Mouse (Mus musculus) ES-Bruce4 (cell line): Measurements from ENCODE around the gene Uap1. TPM values are rescaled to one million over a fixed set of nuclear protein-coding genes. Genes with fewer than 3 reads are reported as not detected.
"Not testable (repeated sequence)": the region's sequence is repeated elsewhere in the genome, so short reads cannot be mapped to it uniquely, and the experiment has no call there.

Experiments used
- H3K27ac ChIP-seq: 2 replicates; pipeline ENCODE4 v1.5.1; 2012; ENCODE audit warnings: low read length, inconsistent platforms; ENCODE audit not compliant: insufficient read depth
- H3K27me3 ChIP-seq: 2 replicates; pipeline ENCODE4 v1.6.1; 2012; ENCODE audit warnings: mild to moderate bottlenecking, low read length, inconsistent platforms; ENCODE audit not compliant: control insufficient read depth, poor library complexity, insufficient read depth, severe bottlenecking
- H3K36me3 ChIP-seq: 2 replicates; pipeline ENCODE4 v1.6.1; 2012; ENCODE audit warnings: inconsistent platforms, mild to moderate bottlenecking, low read length, moderate library complexity; ENCODE audit not compliant: control insufficient read depth, poor library complexity, insufficient read depth, severe bottlenecking
- H3K4me1 ChIP-seq: one replicate; pipeline ENCODE4 v1.8.1; 2011; ENCODE audit warnings: low read length; ENCODE audit not compliant: control insufficient read depth, insufficient read depth
- H3K4me3 ChIP-seq: 2 replicates; pipeline ENCODE4 v1.5.1; 2011; ENCODE audit warnings: low read depth, mild to moderate bottlenecking, low read length
- H3K9ac ChIP-seq: 2 replicates; pipeline ENCODE4 v1.6.1; 2012; ENCODE audit warnings: low read depth, mild to moderate bottlenecking, inconsistent platforms; ENCODE audit not compliant: poor library complexity, severe bottlenecking
- H3K9me3 ChIP-seq: replicated peaks from 2 replicates; pipeline ENCODE4 v1.6.1; 2012; ENCODE audit warnings: mild to moderate bottlenecking, low read length, inconsistent platforms; ENCODE audit not compliant: control insufficient read depth, poor library complexity, insufficient read depth, severe bottlenecking
- CTCF ChIP-seq: IDR thresholded peaks from one replicate; pipeline ENCODE4 v1.8.1; 2011; ENCODE audit warnings: low read depth, low read length
- EP300 ChIP-seq: IDR thresholded peaks from 2 replicates; pipeline ENCODE4 v1.6.1; 2011; ENCODE audit warnings: low read depth, low read length; ENCODE audit not compliant: insufficient read depth
- POLR2A ChIP-seq: IDR thresholded peaks from one replicate; pipeline ENCODE4 v1.8.1; 2011; ENCODE audit warnings: low read length; ENCODE audit not compliant: insufficient read depth
- polyA plus RNA-seq: library from polyadenylated mRNA; stranded (reverse); fragments of >200 nt; gene quantifications from 2 replicates; pipeline ENCODE4 v1.2.4, GENCODE M21; 2011; ENCODE audit warnings: low read depth; ENCODE audit not compliant: missing spikeins, insufficient read depth, insufficient read length

The Uap1 gene
- polyA plus RNA-seq, 1 experiment = 57.6 TPM

DNA sequence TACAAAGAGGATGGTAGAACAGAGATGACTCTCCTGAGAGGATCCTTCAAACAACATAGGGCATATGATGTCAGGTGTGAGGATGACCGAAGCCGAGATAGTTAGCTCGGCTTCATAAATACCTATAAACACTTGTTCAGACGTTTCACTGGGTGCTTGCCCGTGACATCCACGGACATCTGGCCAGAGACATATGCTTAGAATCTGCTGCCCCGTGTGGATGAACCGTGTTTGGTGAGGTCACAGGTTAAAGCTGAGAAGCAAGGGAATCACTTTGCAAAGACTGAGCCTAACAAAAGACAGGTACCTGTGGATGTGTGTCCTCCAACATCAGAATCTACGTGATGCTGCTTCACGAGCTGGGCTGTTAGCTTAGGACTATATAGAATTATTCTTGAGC, 62.5 kb downstream of the Uap1 start:
- H3K4me1 ChIP-seq = no peaks in the 10 kb centered on the region
- H3K27ac ChIP-seq = no peak overlapping the region
- no peak overlapping the region for H3K9ac ChIP-seq
- no peaks in the 10 kb centered on the region for H3K27me3 ChIP-seq
- H3K36me3 ChIP-seq = no peaks in the 10 kb centered on the region
- H3K4me3 ChIP-seq = no peak overlapping the region
- TF ChIP-seq POLR2A (no peak), EP300 (no peak), CTCF (no peak)
- H3K9me3 ChIP-seq = peaks cover 8% of the 10 kb centered on the region

- Histone ChIP-seq H3K9ac (no peak overlapping the region), H3K36me3 (no peaks in the 10 kb centered on the region), H3K4me3 (no peak overlapping the region), H3K27ac (no peak overlapping the region), H3K27me3 (no peaks in the 10 kb centered on the region), H3K9me3 (peaks cover 8% of the 10 kb centered on the region), H3K4me1 (no peaks in the 10 kb centered on the region)
- TF ChIP-seq EP300 = no peak
- no peak for TF ChIP-seq CTCF
- TF ChIP-seq POLR2A = no peak
Observed at GRCm38 (mm10) chr1:170111651-170112226, 63.0 kb downstream of the Uap1 start.

GRCm38 (mm10) chr1:170110516-170111332, 64.0 kb downstream of the Uap1 start, which contains the start of gene Ddr2:
Gene Ddr2 (minus strand): TSS chr1:170110762.
- no peak for TF ChIP-seq POLR2A
- TF ChIP-seq CTCF = no peak
- TF ChIP-seq EP300 = no peak
- H3K27me3 ChIP-seq = no peaks in the 10 kb centered on the region
- no peak within 1 kb of the TSS for H3K4me3 ChIP-seq
- no peaks in the 10 kb centered on the region for H3K36me3 ChIP-seq
- peaks cover 5% of the 10 kb centered on the region for H3K9me3 ChIP-seq
- H3K4me1 ChIP-seq = no peaks in the 10 kb centered on the region
- H3K27ac ChIP-seq = no peak within 1 kb of the TSS
- H3K9ac ChIP-seq = no peak within 1 kb of the TSS

DNA sequence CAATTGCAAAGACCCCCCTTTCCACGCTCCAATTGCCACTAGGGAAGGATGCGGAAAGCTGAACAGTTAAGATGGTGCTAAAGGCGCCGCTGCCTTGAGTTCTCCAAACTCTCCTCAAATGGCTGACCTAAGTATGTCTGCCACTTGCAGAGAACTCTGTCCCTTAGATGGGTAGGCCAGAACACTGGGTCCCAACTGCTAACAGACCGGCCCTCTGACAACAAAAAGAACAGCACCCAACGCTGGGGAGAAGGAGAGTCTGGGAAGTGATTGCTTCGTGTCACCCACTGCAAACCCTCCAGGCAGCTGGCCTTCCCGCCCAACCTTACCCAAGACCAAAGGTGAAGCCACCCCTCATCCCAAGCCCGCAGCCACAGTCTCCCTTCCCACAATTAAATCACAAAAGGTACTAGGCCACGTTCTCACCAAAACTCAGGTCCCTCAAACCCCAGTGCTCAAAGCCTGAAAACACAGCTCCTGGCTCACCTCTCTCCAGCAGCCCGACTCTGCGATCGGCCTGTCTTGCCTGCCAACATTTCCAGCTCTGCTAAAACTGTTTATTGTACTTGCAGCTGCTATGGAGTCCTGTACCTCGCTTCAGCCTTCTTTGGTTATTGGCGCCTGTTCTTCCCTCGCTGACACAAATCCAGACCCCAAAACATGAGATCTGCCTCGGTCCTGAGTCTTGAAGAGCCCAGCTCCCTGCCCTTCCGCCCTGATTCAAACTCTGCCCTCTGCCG, 64.8 kb downstream of the Uap1 start:
- H3K9me3 ChIP-seq = no peaks in the 10 kb centered on the region
- TF ChIP-seq CTCF (no peak), POLR2A (no peak), EP300 (no peak)
- no peak overlapping the region for H3K27ac ChIP-seq
- H3K4me1 ChIP-seq = no peaks in the 10 kb centered on the region
- H3K4me3 ChIP-seq = no peak overlapping the region
- no peak overlapping the region for H3K9ac ChIP-seq
- H3K36me3 ChIP-seq = no peaks in the 10 kb centered on the region
- no peaks in the 10 kb centered on the region for H3K27me3 ChIP-seq

GRCm38 (mm10) chr1:170102814-170103213, 71.9 kb downstream of the Uap1 start:
- not testable (repeated sequence) for H3K36me3 ChIP-seq, H3K4me1 ChIP-seq, H3K27me3 ChIP-seq, H3K4me3 ChIP-seq, H3K27ac ChIP-seq, H3K9ac ChIP-seq, H3K9me3 ChIP-seq

Other genes with a start within 250 kb of the Uap1 start
- not detected in 2 replicates for gene Ccdc190, start 246.3 kb downstream of the Uap1 start, polyA plus RNA-seq
- 20.7 and 22.4 TPM in 2 replicates for gene Hsd17b7, start 205.7 kb downstream of the Uap1 start, polyA plus RNA-seq
- 1.4 and 1.7 TPM in 2 replicates for gene Ddr2, start 64.2 kb downstream of the Uap1 start, polyA plus RNA-seq
- gene Uhmk1, start 40.4 kb upstream of the Uap1 start, polyA plus RNA-seq = 25.4 and 28.6 TPM in 2 replicates
- gene Sh2d1b2, start 57.8 kb upstream of the Uap1 start, polyA plus RNA-seq = not detected in 2 replicates
- not detected in 2 replicates for gene Sh2d1b1, start 102.4 kb upstream of the Uap1 start, polyA plus RNA-seq
- 1.5 and 1.8 TPM in 2 replicates for gene Gm7694, start 131.4 kb upstream of the Uap1 start, polyA plus RNA-seq
- not detected in 2 replicates for gene Spata46, start 133.8 kb upstream of the Uap1 start, polyA plus RNA-seq